Mouse (Mus musculus) cerebellum, adult 9-10 months (tissue): ENCODE data around the gene Cntnap3.
"Not testable (repeated sequence)": the region's sequence is repeated elsewhere in the genome, so short reads cannot be mapped to it uniquely, and the experiment has no call there.

Experiments
- DNase-seq: peaks from one replicate; pipeline ENCODE4 v3.0.0; 2022

Gene Cntnap3

DNA sequence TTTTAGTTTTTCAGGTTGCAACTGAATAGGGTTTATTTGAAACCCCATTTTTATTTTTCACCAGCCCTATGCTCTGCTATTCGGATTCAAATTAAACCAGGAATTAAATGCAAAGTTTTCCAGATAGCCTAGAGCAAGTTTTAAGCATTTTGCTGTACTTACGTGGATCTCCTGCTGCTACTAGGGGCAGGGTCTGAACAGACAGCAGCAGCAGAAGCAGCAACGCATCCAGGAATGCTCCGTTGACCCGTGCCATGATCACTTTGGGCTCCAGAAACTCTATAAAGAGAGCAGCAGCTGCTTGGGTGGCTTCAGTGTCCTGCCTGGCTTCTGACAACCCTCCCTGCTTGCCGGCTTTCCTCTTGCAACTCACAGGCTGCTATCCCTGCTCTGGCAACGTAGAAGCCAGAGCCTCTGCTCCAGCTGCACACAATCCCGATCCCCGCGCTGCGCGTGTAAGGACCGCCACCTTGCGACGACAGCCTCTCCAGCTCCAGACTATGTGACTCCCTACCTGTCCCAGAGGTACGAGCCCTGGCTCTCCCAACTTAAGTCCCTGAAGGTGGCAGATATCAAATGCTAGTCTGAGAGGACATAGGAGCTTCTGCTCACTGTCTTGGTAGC, at the start of gene Cntnap3:
Gene Cntnap3 (minus strand): TSS at position 371 of the 624 bp plus-strand sequence.
- DNase-seq, result no peak

- no peak for DNase-seq
Measured at GRCm38 (mm10) chr13:64917191-64917590, 13.4 kb upstream of the Cntnap3 start, which contains the start of gene Spata31. Spata31 (plus strand) TSS chr13:64917406.

GRCm38 (mm10) chr13:64903132-64903531, 623 bp downstream of the Cntnap3 start:
- DNase-seq, result no peak

DNA sequence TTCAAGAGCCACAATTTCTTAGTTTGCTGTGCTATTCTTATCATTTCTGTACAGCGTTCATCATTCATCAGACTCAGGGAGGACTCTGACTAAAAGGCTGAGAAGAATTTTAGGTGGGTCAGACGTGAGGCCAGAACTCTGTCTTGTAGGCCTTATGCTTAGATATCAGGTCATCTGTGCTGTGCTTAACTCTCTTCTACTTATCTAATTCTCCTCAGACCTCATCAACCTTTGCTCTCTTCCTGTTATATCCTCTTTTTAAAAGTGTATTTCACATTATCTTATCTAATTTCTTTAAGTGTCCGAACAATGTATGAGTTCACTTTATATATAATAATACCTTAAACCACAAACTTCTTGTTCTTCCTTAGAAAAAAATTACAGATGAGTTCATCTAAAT, 38.4 kb downstream of the Cntnap3 start:
- no peak for DNase-seq

DNA sequence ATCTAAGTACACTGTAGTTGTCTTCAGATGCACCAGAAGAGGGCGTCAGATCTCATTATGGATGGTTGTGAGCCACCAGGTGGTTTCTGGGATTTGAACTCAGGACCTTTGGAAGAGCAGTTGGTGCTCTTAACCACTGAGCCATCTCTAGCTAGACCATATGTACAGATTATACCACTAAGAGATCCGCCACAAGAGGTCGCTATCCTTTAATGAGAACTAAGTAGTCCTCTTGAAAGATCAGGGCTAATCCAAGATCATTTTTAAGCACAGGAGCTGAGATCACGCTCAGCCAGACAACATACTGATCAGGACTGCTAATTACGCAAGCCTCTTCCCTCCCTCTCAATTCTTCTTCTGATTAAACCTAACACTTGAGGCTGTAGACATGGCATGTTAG, 78.9 kb downstream of the Cntnap3 start:
- not testable (repeated sequence) for DNase-seq

GRCm38 (mm10) chr13:64745383-64745782, 158.4 kb downstream of the Cntnap3 start:
- no peak for DNase-seq

GRCm38 (mm10) chr13:64732244-64732643, 171.5 kb downstream of the Cntnap3 start:
- DNase-seq, result no peak

DNA sequence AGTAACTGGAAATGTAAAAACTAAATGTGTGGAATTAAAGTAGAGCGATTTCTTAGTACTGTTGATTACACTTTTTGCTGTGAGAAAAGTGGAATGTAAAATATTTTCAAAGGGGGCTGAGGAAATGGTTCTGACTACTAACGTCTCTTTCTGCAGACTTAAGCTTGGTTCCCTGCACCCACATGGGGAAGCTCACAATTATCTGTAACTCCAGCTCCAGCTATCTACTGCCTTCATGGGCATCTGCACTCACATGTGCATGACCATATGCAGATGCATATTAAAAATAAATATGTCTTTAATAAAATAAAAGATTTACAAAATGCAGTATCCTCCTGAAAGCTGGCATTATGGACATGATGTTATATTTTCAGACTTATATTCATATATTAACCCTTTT, 187.0 kb downstream of the Cntnap3 start:
- DNase-seq, result no peak

DNA sequence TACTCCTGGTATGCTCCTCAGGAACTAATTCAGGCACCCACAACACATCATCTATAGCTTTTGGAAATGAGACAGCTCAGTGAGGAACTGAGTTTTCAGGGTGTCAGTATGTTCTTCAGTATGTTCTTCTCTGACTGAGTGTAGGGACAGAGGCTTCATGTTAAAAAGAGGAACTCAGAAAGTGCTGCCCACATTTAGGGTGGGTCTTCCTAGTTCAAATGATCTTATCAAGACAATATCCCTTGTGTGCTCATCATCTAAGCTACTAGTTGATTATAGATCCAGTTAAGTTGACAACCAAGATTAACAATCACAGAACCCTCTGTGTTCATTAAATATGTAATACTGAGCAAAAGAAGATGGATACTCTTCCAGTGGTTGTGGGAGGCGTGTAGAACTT, 211.3 kb downstream of the Cntnap3 start:
- no peak for DNase-seq
